Mouse (Mus musculus) limb, embryonic 10.5 days (tissue): ENCODE results near the gene Mtus2. TPM values are rescaled to one million over a fixed set of nuclear protein-coding genes. Genes with fewer than 3 reads are reported as not detected.

Source experiments
- DNase-seq: peaks from one replicate; pipeline ENCODE4 v3.0.0-alpha.2; 2017; ENCODE audit warnings: low spot score
- H3K27ac ChIP-seq: fragments of 300-500 bp; sonication (generic); 2 replicates; pipeline ENCODE4 v1.5.1; 2016; ENCODE audit warnings: mild to moderate bottlenecking
- H3K27me3 ChIP-seq: fragments of 300-500 bp; sonication (generic); 2 replicates; pipeline ENCODE4 v1.6.1; 2016; ENCODE audit warnings: low read depth, mild to moderate bottlenecking; ENCODE audit not compliant: poor library complexity, severe bottlenecking
- H3K36me3 ChIP-seq: fragments of 300-500 bp; sonication (generic); 2 replicates; pipeline ENCODE4 v1.6.1; 2016; ENCODE audit warnings: mild to moderate bottlenecking, moderate library complexity
- H3K4me1 ChIP-seq: fragments of 300-500 bp; sonication (generic); 2 replicates; pipeline ENCODE4 v1.6.1; 2016
- H3K4me3 ChIP-seq: fragments of 300-500 bp; sonication (generic); 2 replicates; pipeline ENCODE4 v1.5.1; 2016; ENCODE audit warnings: mild to moderate bottlenecking, moderate library complexity
- H3K9me3 ChIP-seq: fragments of 300-500 bp; sonication (generic); replicated peaks from 2 replicates; pipeline ENCODE4 v1.6.1; 2016; ENCODE audit warnings: mild to moderate bottlenecking
- WGBS: fragments of 180-500 bp; shearing (Covaris S2); methylation state at CpG from one replicate; pipeline ENCODE4 v1.1.7; 2016; 5-methylcytosine and 5-hydroxymethylcytosine counted together
- polyA plus RNA-seq: library from polyadenylated mRNA; unstranded; fragments of >200 nt; fragmentation: Nextera tagmentation; extraction: Ambion mirVana; gene quantifications from 2 replicates; pipeline ENCODE4 v1.2.1, GENCODE M21; 2016

Mtus2 gene
- polyA plus RNA-seq, 1 experiment from 2014 or later, result 3.0 TPM

DNA sequence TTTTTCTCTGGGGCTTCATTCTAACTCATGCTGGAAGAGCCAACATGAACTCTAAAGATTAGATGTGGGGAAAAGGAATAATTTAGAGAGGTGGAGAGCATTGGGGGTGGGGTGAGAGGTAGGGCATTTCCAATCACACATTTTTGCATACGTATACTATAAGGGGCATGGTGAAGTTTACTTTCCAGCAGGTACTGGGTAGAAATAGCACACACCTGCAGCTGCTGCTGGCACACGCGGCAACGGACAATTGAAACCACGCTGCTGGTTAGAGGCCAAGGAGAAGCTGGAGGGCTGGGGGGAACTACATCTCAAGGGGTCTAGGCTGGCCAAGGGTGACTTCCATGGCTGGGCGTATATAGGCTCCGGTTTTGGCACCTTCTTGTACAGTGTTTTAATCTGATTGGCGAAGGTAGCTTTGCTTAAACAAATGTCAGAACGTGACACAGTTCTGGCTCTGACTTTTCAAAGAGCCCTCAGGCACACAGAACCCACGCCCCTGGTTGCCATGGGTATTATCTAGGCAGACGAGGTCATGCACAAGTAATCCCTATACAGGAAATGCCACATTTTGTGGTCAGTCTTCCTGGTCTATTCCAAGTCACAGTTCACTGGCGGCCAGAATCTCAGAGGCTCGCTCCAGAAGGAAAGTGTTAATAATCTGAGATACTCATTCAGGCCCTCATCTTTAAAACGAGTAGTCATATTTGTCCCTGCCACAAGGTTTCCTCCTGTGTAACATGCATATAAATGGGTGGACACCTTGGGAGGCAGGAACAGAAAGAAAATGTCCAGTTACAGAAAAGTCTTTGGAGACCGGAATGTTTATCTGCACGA lies 404.0 kb downstream of the Mtus2 start:
- Histone ChIP-seq H3K9me3 (no peaks in the 10 kb centered on the region), H3K27ac (no peak overlapping the region), H3K4me3 (no peak overlapping the region), H3K36me3 (peaks cover 16% of the 10 kb centered on the region; the same call in 1 of the 2 replicates), H3K4me1 (peaks cover 29% of the 10 kb centered on the region), H3K27me3 (no peaks in the 10 kb centered on the region)
- WGBS, result 74% methylated on average over 16 of the region's 16 CpGs
- DNase-seq, result no peak

DNA sequence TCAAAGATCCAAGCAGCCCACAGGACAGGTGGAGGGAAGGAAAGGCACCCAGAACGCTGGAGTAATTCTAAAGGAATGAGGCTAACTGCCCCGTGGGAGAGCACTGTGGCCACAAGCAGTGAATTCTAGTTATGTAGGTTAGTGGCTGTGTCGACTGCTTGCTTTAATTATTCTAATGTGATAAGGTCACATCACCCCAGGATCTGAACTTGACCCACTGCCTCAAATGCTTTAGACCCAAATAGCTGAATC lies 404.6 kb downstream of the Mtus2 start:
- no peak for DNase-seq
- H3K36me3 ChIP-seq, result peaks cover 16% of the 10 kb centered on the region; the same call in 1 of the 2 replicates
- no peak overlapping the region for H3K4me3 ChIP-seq
- H3K4me1 ChIP-seq, result peaks cover 33% of the 10 kb centered on the region
- WGBS, result 48% methylated on average over 3 of the region's 3 CpGs
- H3K27me3 ChIP-seq, result no peaks in the 10 kb centered on the region
- H3K9me3 ChIP-seq, result no peaks in the 10 kb centered on the region
- H3K27ac ChIP-seq, result no peak overlapping the region

DNA sequence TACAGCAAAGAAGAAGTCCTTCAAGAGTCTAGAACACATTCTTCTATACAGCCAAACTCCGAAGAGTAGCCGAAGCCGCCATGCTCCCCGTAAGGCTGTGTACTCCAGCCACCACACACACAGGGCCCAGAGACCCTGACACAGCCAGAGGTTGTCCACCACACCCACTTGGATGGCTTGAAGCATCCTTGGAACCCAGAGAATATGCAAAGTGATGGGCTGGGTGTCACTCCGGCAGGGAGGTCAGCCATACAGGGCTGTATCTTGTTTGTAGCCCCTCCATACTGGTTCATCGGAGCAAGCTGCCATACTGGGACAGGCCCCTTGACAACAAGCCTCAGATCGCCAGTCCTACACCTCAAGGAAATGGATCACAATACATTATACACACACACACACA lies 405.2 kb downstream of the Mtus2 start:
- Histone ChIP-seq H3K27ac (no peak overlapping the region), H3K36me3 (peaks cover 12% of the 10 kb centered on the region; the same call in 1 of the 2 replicates), H3K4me3 (no peak overlapping the region), H3K27me3 (no peaks in the 10 kb centered on the region), H3K4me1 (peaks cover 34% of the 10 kb centered on the region), H3K9me3 (no peaks in the 10 kb centered on the region)
- 95% methylated on average over 7 of the region's 7 CpGs for WGBS
- DNase-seq, result no peak

DNA sequence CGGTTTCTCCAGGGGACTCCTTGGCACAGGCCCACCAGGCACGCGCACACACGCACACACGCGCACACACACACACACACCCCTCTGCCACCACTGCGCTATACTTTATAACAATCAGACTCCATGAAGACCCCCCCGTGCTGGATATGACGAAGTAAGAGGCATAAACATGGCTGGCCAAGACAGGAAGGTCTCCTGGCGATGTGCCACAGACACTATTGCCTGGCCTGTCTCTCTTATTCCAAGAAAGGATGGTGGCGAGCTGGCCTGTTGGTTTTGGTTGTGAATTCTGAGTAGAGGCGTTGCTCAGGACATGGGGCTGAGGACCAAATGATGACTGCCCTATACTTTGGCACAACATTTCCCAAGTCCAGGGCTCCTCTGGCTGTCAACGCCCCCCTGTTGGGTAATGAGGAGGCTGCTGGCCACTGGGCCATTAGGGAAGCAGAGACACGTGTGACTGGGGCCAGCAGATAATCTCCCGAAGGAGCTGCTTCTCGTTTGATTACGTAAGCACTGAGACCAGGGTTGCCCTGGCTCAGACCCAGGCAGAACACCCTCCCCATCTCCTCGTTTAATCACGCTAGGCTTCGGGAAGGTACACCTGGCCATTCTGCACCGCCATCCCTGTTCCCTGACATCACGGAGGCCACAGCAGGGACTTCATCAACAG lies 406.5 kb downstream of the Mtus2 start:
- H3K36me3 ChIP-seq, result 0 out of 2 replicates have a peak, but pooled peaks cover 8% of the 10 kb centered on the region
- DNase-seq, result no peak
- H3K27me3 ChIP-seq, result no peaks in the 10 kb centered on the region
- H3K9me3 ChIP-seq, result no peaks in the 10 kb centered on the region
- no peak overlapping the region for H3K27ac ChIP-seq
- 87% methylated on average over 22 of the region's 22 CpGs for WGBS
- H3K4me3 ChIP-seq, result no peak overlapping the region
- peaks cover 34% of the 10 kb centered on the region for H3K4me1 ChIP-seq

Other genes starting within 250 kb of the Mtus2 start
- gene Flt1, start 231.3 kb upstream of the Mtus2 start, polyA plus RNA-seq, result 11.8 and 12.1 TPM in 2 replicates
- gene Pomp, start 96.9 kb upstream of the Mtus2 start, polyA plus RNA-seq, result 467 and 519 TPM in 2 replicates
- gene Slc46a3, start 62.5 kb upstream of the Mtus2 start, polyA plus RNA-seq, result 1.3 and 2.4 TPM in 2 replicates